Mouse (Mus musculus) olfactory bulb, adult 2 months (tissue): ENCODE measurements around the gene Zcwpw1.

Experiments
- CTCF ChIP-seq: fragments of 200-500 bp; IDR thresholded peaks from 2 replicates; pipeline ENCODE4 v1.5.1; 2012; ENCODE audit warnings: low read depth, mild to moderate bottlenecking, low read length, moderate library complexity; ENCODE audit not compliant: insufficient read depth
- POLR2A ChIP-seq: fragments of 200-500 bp; IDR thresholded peaks from 2 replicates; pipeline ENCODE4 v1.6.1; 2012; ENCODE audit warnings: mild to moderate bottlenecking, low read depth, low read length, moderate library complexity; ENCODE audit not compliant: insufficient read depth

DNA sequence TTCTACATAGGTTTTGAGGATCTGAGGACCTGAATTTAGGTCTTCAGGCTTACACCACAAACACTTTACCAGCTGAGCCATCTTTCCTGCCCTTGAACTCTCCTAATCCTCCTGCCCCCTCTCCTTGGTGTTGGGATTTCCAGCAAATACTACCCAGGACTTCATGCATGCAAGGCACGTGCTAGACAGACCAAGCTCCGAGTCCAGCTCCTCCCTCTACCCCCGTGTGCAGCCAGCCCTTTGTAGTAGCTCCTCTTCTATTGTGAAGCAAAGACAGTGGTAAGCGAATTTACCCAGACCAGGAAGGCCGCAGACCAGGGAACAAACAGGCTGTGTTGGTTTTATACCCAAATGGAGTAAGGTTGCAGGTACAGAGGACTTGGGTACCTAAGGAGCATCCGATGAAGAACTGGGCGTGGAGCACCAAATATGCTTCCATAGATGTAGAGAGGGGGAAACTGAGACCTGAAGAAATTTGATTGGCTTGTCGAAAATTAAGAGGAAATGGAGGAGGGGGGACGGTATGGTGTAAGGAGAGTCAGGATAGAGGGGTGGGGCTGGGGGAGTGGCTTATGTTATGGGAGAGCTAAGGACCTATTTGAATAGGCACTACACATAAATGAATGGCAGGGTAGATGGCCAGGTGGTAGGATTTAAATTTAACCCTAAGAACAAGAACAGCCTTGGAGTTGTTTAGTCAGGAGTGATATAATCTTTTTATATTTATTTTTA is 22.8 kb upstream of the Zcwpw1 start:
- no peak for TF ChIP-seq CTCF
- no peak for TF ChIP-seq POLR2A
